Mouse (Mus musculus) olfactory bulb, adult 2 months (tissue): ENCODE measurements at regions not wholly inside any gene's neighbourhood (a gene's known extent, or its start where the extent isn't known, plus 50 kb on each side); places are given as distances from the start of the nearest gene placed in this dataset.

Experiments used
- CTCF ChIP-seq: fragments of 200-500 bp; IDR thresholded peaks from 2 replicates; pipeline ENCODE4 v1.5.1; 2012; ENCODE audit warnings: low read depth, mild to moderate bottlenecking, low read length, moderate library complexity; ENCODE audit not compliant: insufficient read depth
- POLR2A ChIP-seq: fragments of 200-500 bp; IDR thresholded peaks from 2 replicates; pipeline ENCODE4 v1.6.1; 2012; ENCODE audit warnings: mild to moderate bottlenecking, low read depth, low read length, moderate library complexity; ENCODE audit not compliant: insufficient read depth

DNA sequence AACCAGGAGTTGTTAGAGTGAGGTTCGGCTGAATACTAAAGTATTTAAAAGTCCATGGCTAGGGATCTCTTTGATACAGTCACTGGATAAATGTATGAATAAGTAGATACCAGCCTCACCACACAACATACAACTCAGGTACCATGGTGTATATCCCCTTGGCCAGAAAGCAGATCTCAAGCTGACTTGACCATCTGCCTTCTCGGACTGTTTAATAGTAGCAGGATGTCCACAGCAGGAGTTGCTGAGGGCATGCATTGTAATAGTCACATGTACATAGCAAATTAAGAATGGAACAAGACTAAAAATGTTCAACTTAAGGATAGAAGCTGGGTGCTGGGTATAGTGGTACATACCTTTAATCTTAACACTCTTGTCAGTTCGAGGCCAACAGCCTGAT, 337.9 kb upstream of the Maf start:
- no peak for TF ChIP-seq CTCF
- no peak for TF ChIP-seq POLR2A
